Mouse (Mus musculus) embryonic facial prominence, embryonic 11.5 days (tissue): ENCODE measurements around the gene Atxn10. TPM values are rescaled to one million over a fixed set of nuclear protein-coding genes. Genes with fewer than 3 reads are reported as not detected.
A peak's percentile ranks its signal among the peaks of the same experiment; 100 is the strongest.

Experiments used
- ATAC-seq: fragments of 200-750 bp; cut with Nextera tagmentation; replicated peaks from 2 replicates; pipeline ENCODE4 v1.8.0; 2017; ENCODE audit warnings: low read depth; ENCODE audit not compliant: insufficient number of reproducible peaks, low FRiP score, low TSS enrichment
- DNase-seq: peaks from one replicate; pipeline ENCODE4 v3.0.0-alpha.2; 2015; ENCODE audit warnings: low spot score
- H3K27ac ChIP-seq: fragments of 300-500 bp; sonication (generic); replicated peaks from 2 replicates; pipeline ENCODE4 v1.5.1; 2014; ENCODE audit warnings: mild to moderate bottlenecking, low read depth, low read length, control low read depth
- H3K27me3 ChIP-seq: fragments of 300-500 bp; sonication (generic); 2 replicates; pipeline ENCODE4 v1.6.1; 2014; ENCODE audit warnings: mild to moderate bottlenecking, low read length, moderate library complexity, mixed read lengths; ENCODE audit not compliant: control insufficient read depth, insufficient read depth
- H3K36me3 ChIP-seq: fragments of 300-500 bp; sonication (generic); replicated peaks from 2 replicates; pipeline ENCODE4 v1.6.1; 2014; ENCODE audit warnings: low read depth, mild to moderate bottlenecking, low read length, moderate library complexity, mixed read lengths; ENCODE audit not compliant: control insufficient read depth, insufficient read depth
- H3K4me1 ChIP-seq: fragments of 300-500 bp; sonication (generic); 2 replicates; pipeline ENCODE4 v1.6.1; 2014; ENCODE audit warnings: low read length, mixed read lengths; ENCODE audit not compliant: control insufficient read depth, insufficient read depth
- H3K4me2 ChIP-seq: fragments of 300-500 bp; sonication (generic); 2 replicates; pipeline ENCODE4 v1.6.1; 2014; ENCODE audit warnings: low read depth, mild to moderate bottlenecking, control low read depth, low read length, moderate library complexity
- H3K4me3 ChIP-seq: fragments of 300-500 bp; sonication (generic); 2 replicates; pipeline ENCODE4 v1.5.1; 2014; ENCODE audit warnings: low read depth, low read length, control low read depth
- H3K9ac ChIP-seq: fragments of 300-500 bp; sonication (generic); replicated peaks from 2 replicates; pipeline ENCODE4 v1.6.1; 2014; ENCODE audit warnings: mild to moderate bottlenecking, control low read depth, low read length
- H3K9me3 ChIP-seq: fragments of 300-500 bp; sonication (generic); replicated peaks from 2 replicates; pipeline ENCODE4 v1.6.1; 2016; ENCODE audit warnings: mild to moderate bottlenecking, low read length, inconsistent platforms, mixed read lengths; ENCODE audit not compliant: control insufficient read depth
- WGBS: fragments of 180-500 bp; shearing (Covaris S2); extraction: QIAGEN DNeasy Blood & Tissue Kit; methylation state at CpG from one replicate; pipeline ENCODE4 v1.1.7; 2014; 5-methylcytosine and 5-hydroxymethylcytosine counted together
- polyA plus RNA-seq: library from polyadenylated mRNA; unstranded; fragments of >200 nt; fragmentation: Nextera tagmentation; extraction: Ambion mirVana; gene quantifications from 2 replicates; pipeline ENCODE4 v1.2.1, GENCODE M21; 2014

The Atxn10 gene
- polyA plus RNA-seq, 1 experiment from 2014 or later: 378 TPM

- Histone ChIP-seq H3K9ac (no peak overlapping the region), H3K36me3 (no peaks in the 10 kb centered on the region; the same call in 1 of the 2 replicates), H3K4me2 (no peak overlapping the region), H3K9me3 (no peaks in the 10 kb centered on the region), H3K4me1 (no peaks in the 10 kb centered on the region), H3K27me3 (no peaks in the 10 kb centered on the region), H3K4me3 (no peak overlapping the region), H3K27ac (no peak overlapping the region)
- DNase-seq (no peak), ATAC-seq (no peak)
- WGBS: 87% methylated on average over 3 of the region's 3 CpGs
Measured at GRCm38 (mm10) chr15:85388696-85389095, 52.7 kb downstream of the Atxn10 start.

GRCm38 (mm10) chr15:85389915-85390314 is 53.9 kb downstream of the Atxn10 start:
- Histone ChIP-seq H3K27me3 (no peaks in the 10 kb centered on the region), H3K4me2 (no peak overlapping the region), H3K4me3 (no peak overlapping the region), H3K4me1 (no peaks in the 10 kb centered on the region), H3K27ac (no peak overlapping the region), H3K36me3 (no peaks in the 10 kb centered on the region; the same call in 1 of the 2 replicates), H3K9me3 (no peaks in the 10 kb centered on the region), H3K9ac (no peak overlapping the region)
- DNase-seq: no peak
- 88% methylated on average over 4 of the region's 4 CpGs for whole genome bisulfite sequencing
- ATAC-seq: no peak

GRCm38 (mm10) chr15:85395360-85395759 is 59.3 kb downstream of the Atxn10 start:
- DNase-seq (no peak), ATAC-seq (no peak)
- H3K27ac ChIP-seq: no peak overlapping the region
- no peak overlapping the region for H3K4me2 ChIP-seq
- 91% methylated on average over 9 of the region's 9 CpGs for WGBS
- no peak overlapping the region for H3K9ac ChIP-seq
- no peaks in the 10 kb centered on the region for H3K9me3 ChIP-seq
- no peak overlapping the region for H3K4me3 ChIP-seq
- H3K27me3 ChIP-seq: no peaks in the 10 kb centered on the region
- H3K36me3 ChIP-seq: no peaks in the 10 kb centered on the region
- H3K4me1 ChIP-seq: no peaks in the 10 kb centered on the region

GRCm38 (mm10) chr15:85401926-85402325 is 65.9 kb downstream of the Atxn10 start:
- no peaks in the 10 kb centered on the region for H3K4me1 ChIP-seq
- WGBS: 81% methylated on average over 7 of the region's 7 CpGs
- no peak overlapping the region for H3K9ac ChIP-seq
- DNase-seq: no peak
- H3K27ac ChIP-seq: no peak overlapping the region
- no peaks in the 10 kb centered on the region for H3K27me3 ChIP-seq
- H3K4me3 ChIP-seq: no peak overlapping the region
- ATAC-seq: no peak
- no peak overlapping the region for H3K4me2 ChIP-seq
- no peaks in the 10 kb centered on the region for H3K9me3 ChIP-seq
- H3K36me3 ChIP-seq: no peaks in the 10 kb centered on the region; the same call in 1 of the 2 replicates

- no peaks in the 10 kb centered on the region for H3K27me3 ChIP-seq
- ATAC-seq: no peak
- H3K4me3 ChIP-seq: no peak overlapping the region
- no peak overlapping the region for H3K9ac ChIP-seq
- 82% methylated on average over 4 of the region's 4 CpGs for WGBS
- H3K4me1 ChIP-seq: no peaks in the 10 kb centered on the region
- H3K4me2 ChIP-seq: no peak overlapping the region
- no peaks in the 10 kb centered on the region; the same call in 1 of the 2 replicates for H3K36me3 ChIP-seq
- DNase-seq: peak; percentile 19
- no peak overlapping the region for H3K27ac ChIP-seq
- H3K9me3 ChIP-seq: no peaks in the 10 kb centered on the region
Measured at GRCm38 (mm10) chr15:85403256-85403731, 67.2 kb downstream of the Atxn10 start.

- no peak for ATAC-seq
- Histone ChIP-seq H3K9ac (no peak overlapping the region), H3K9me3 (no peaks in the 10 kb centered on the region), H3K36me3 (no peaks in the 10 kb centered on the region; the same call in 1 of the 2 replicates), H3K27ac (no peak overlapping the region), H3K4me2 (no peak overlapping the region), H3K27me3 (no peaks in the 10 kb centered on the region), H3K4me1 (no peaks in the 10 kb centered on the region), H3K4me3 (no peak overlapping the region)
- WGBS: 90% methylated on average over 4 of the region's 4 CpGs
- no peak for DNase-seq
Measured at GRCm38 (mm10) chr15:85404739-85405138, 68.7 kb downstream of the Atxn10 start.

- DNase-seq (no peak), ATAC-seq (no peak)
- Histone ChIP-seq H3K4me1 (no peaks in the 10 kb centered on the region), H3K4me2 (no peak overlapping the region), H3K27me3 (no peaks in the 10 kb centered on the region), H3K27ac (no peak overlapping the region), H3K9ac (no peak overlapping the region), H3K9me3 (no peaks in the 10 kb centered on the region), H3K36me3 (no peaks in the 10 kb centered on the region; the same call in 1 of the 2 replicates), H3K4me3 (no peak overlapping the region)
- WGBS: 86% methylated on average over 3 of the region's 3 CpGs
Measured at GRCm38 (mm10) chr15:85405567-85405966, 69.5 kb downstream of the Atxn10 start.

- DNase-seq: no peak
- Histone ChIP-seq H3K27me3 (no peaks in the 10 kb centered on the region), H3K27ac (no peak overlapping the region), H3K4me3 (no peak overlapping the region), H3K4me1 (no peaks in the 10 kb centered on the region), H3K9me3 (no peaks in the 10 kb centered on the region), H3K36me3 (no peaks in the 10 kb centered on the region; the same call in 1 of the 2 replicates), H3K9ac (no peak overlapping the region), H3K4me2 (no peak overlapping the region)
- ATAC-seq: no peak
- WGBS: 90% methylated on average over 1 of the region's 1 CpGs
Measured at GRCm38 (mm10) chr15:85406846-85407245, 70.8 kb downstream of the Atxn10 start.
